16 mouse cellular contexts compared by ENCODE assay signal in the genomic region with DNA sequence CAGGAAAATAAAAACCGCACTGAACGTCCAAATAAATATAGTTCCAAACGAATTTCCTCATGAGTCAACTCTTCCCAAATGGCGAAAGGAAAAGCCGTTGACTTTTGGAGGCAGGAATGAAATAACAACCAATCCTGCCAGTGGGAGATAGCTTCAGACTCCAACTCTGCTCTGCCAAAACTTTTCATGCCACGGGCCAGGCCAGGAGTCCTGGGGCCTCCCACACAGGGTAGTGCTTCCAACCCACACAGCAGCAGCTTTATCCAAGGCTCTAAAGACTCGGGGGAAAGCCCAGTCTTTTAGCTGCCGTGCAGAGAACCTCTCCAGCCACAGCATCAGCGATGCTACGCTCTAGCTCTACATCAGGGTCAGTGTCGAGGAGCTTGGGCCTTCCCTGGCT. TPM values are rescaled to one million over a fixed set of nuclear protein-coding genes. Genes with fewer than 3 reads are reported as not detected.
DNase-seq lines count a peak whose midpoint lies in the region; ATAC-seq and TF ChIP-seq lines count a peak whose summit lies in the region.
"Had no signal": no experiment of that assay in that cellular context is flagged by ENCODE, and none has a peak within 500 bp of the region (broad histone marks: within the 10 kb centered on the region; RNA-seq: fewer than 3 reads in every experiment).

No protein-coding gene starts in this region.

- 47% methylated on average over 11 of the region's 11 CpGs for WGBS in lung, postnatal 0 days
- WGBS in stomach, postnatal 0 days, result 52% methylated on average over 11 of the region's 11 CpGs
- 77% methylated on average over 11 of the region's 11 CpGs for WGBS in forebrain, embryonic 12.5 days

- H3K36me3 ChIP-seq in lung, postnatal 0 days (ENCODE audit: insufficient read depth, low read length), result no peaks in the 10 kb centered on the region
- H3K36me3 ChIP-seq in stomach, postnatal 0 days (ENCODE audit: control insufficient read depth, insufficient read depth, low read length), result no peaks in the 10 kb centered on the region
- no peaks in the 10 kb centered on the region for H3K36me3 ChIP-seq in forebrain, embryonic 12.5 days (replicated peaks)
- H3K36me3 ChIP-seq: embryonic facial prominence, embryonic 12.5 days; forebrain, embryonic 10.5 days; G1E; neural tube, embryonic 13.5 days had no signal

- H3K27ac ChIP-seq in lung, postnatal 0 days (ENCODE audit: low read length), result peak overlapping the region; percentile 26; the same call in 1 of the 2 replicates
- H3K27ac ChIP-seq in gastrocnemius, adult 2 months, result peak overlapping the region; percentile 96
- peak overlapping the region; percentile 49; the same call in 1 of the 2 replicates for H3K27ac ChIP-seq in stomach, postnatal 0 days (replicated peaks)
- H3K27ac ChIP-seq in forebrain, embryonic 12.5 days, result no peak overlapping the region
- H3K27ac ChIP-seq: embryonic facial prominence, embryonic 12.5 days; forebrain, embryonic 10.5 days; layer of hippocampus, adult 2 months; neural tube, embryonic 13.5 days had no signal

- TF ChIP-seq CTCF in lung, postnatal 0 days (IDR thresholded peaks at IDR 0.05), result no peak
- TF ChIP-seq CTCF in gastrocnemius, adult 2 months (IDR thresholded peaks at IDR 0.05), result no peak
- TF ChIP-seq CTCF in stomach, postnatal 0 days (IDR thresholded peaks at IDR 0.05; ENCODE audit: low read depth), result no peak

- TF ChIP-seq EP300 in lung, postnatal 0 days (IDR thresholded peaks at IDR 0.05), result no peak
- no peak for TF ChIP-seq EP300 in stomach, postnatal 0 days (optimal IDR thresholded peaks at IDR 0.05)

- H3K9me3 ChIP-seq in lung, postnatal 0 days (ENCODE audit: low read length), result no peaks in the 10 kb centered on the region
- H3K9me3 ChIP-seq in stomach, postnatal 0 days (ENCODE audit: control insufficient read depth, low read length), result no peaks in the 10 kb centered on the region
- H3K9me3 ChIP-seq in forebrain, embryonic 12.5 days, result no peaks in the 10 kb centered on the region
- H3K9me3 ChIP-seq: embryonic facial prominence, embryonic 12.5 days; forebrain, embryonic 10.5 days; neural tube, embryonic 13.5 days had no signal

- peak; percentile 49 for DNase-seq in lung, postnatal 0 days (ENCODE audit: low spot score)
- no peak for DNase-seq in lung, postnatal 14 days
- peak; percentile 79 for DNase-seq in gastrocnemius, adult 2 months
- peak; percentile 45 to 47 for DNase-seq in heart, postnatal 36 days
- DNase-seq in stomach, postnatal 0 days (ENCODE audit: low spot score), result no peak
- DNase-seq: adrenal gland, postnatal 25 days; right cerebral cortex, postnatal 14 days; thymus, postnatal 14 days had no signal

- H3K4me1 ChIP-seq in lung, postnatal 0 days (ENCODE audit: insufficient read depth, low read depth, low read length), result no peaks in the 10 kb centered on the region
- no peaks in the 10 kb centered on the region for H3K4me1 ChIP-seq in stomach, postnatal 0 days (replicated peaks; ENCODE audit: control insufficient read depth, insufficient read depth)
- peaks cover 17% of the 10 kb centered on the region for H3K4me1 ChIP-seq in forebrain, embryonic 12.5 days

- ATAC-seq in lung, postnatal 0 days, result no peak
- ATAC-seq in stomach, postnatal 0 days (ENCODE audit: low FRiP score, low TSS enrichment), result no peak
- no peak for ATAC-seq in inflammation-experienced regulatory T-cells, adult 6 months
- ATAC-seq in forebrain, embryonic 12.5 days (ENCODE audit: low FRiP score), result no peak
- ATAC-seq: midbrain, embryonic 16.5 days had no signal

- no peak overlapping the region for H3K4me3 ChIP-seq in lung, postnatal 0 days (ENCODE audit: low read depth, low read length)
- peak overlapping the region; percentile 88 for H3K4me3 ChIP-seq in gastrocnemius, adult 2 months
- no peak overlapping the region; the same call in 1 of the 2 replicates for H3K4me3 ChIP-seq in stomach, postnatal 0 days (ENCODE audit: low read depth, low read length)
- H3K4me3 ChIP-seq in forebrain, embryonic 12.5 days (replicated peaks), result no peak overlapping the region
- H3K4me3 ChIP-seq: embryonic facial prominence, embryonic 12.5 days; forebrain, embryonic 10.5 days; layer of hippocampus, adult 2 months; neural tube, embryonic 13.5 days had no signal

- no peak overlapping the region for H3K9ac ChIP-seq in lung, postnatal 0 days (replicated peaks; ENCODE audit: low read depth)
- no peak overlapping the region for H3K9ac ChIP-seq in stomach, postnatal 0 days (ENCODE audit: low read length)
- no peak overlapping the region for H3K9ac ChIP-seq in forebrain, embryonic 12.5 days
- H3K9ac ChIP-seq: embryonic facial prominence, embryonic 12.5 days; neural tube, embryonic 13.5 days had no signal

- peak overlapping the region; percentile 27; the same call in 1 of the 2 replicates for H3K4me2 ChIP-seq in lung, postnatal 0 days (replicated peaks; ENCODE audit: low read depth, low read length)
- peak overlapping the region; percentile 31; the same call in 1 of the 2 replicates for H3K4me2 ChIP-seq in stomach, postnatal 0 days (replicated peaks; ENCODE audit: low read depth)
- H3K4me2 ChIP-seq in forebrain, embryonic 12.5 days, result no peak overlapping the region
- H3K4me2 ChIP-seq: embryonic facial prominence, embryonic 12.5 days; neural tube, embryonic 13.5 days had no signal

- intact Hi-C loops in gastrocnemius, adult 2 months (cut with DNase I), result loop anchor here (5.0 to 10.0 kb wide), 2 partner anchors 52 to 530 kb away; a partner anchor contains a TSS
- intact Hi-C loops in heart, postnatal 36 days (cut with DNase I), result loop anchor here (10.0 kb wide), 2 partner anchors 50 to 530 kb away; a partner anchor contains a TSS

- H3K27me3 ChIP-seq in lung, postnatal 0 days (replicated peaks; ENCODE audit: insufficient read depth, low read length), result no peaks in the 10 kb centered on the region
- no peaks in the 10 kb centered on the region for H3K27me3 ChIP-seq in stomach, postnatal 0 days (ENCODE audit: control insufficient read depth, insufficient read depth, low read length)
- H3K27me3 ChIP-seq in forebrain, embryonic 12.5 days, result peaks cover 25% of the 10 kb centered on the region

RNA-seq across cellular contexts. Expression of a gene that starts 4.9 kb away (rescaled TPM):
- polyA plus RNA-seq in lung, postnatal 0 days (2015; fragmentation: Nextera tagmentation; extraction: Ambion mirVana), result 6.5 and 8.1 TPM in 2 replicates
- 100 to 1,000 TPM; 235 to 336 TPM for total RNA-seq in gastrocnemius, adult 2 months (2021)
- total RNA-seq in heart, postnatal 36 days (2021), result 1 to 10 TPM; 8.9 to 9.7 TPM
- 13.7 and 17.1 TPM in 2 replicates for polyA plus RNA-seq in stomach, postnatal 0 days (2015; fragmentation: Nextera tagmentation; extraction: Ambion mirVana)
- polyA plus RNA-seq in inflammation-experienced regulatory T-cells, adult 6 months (2017; shearing (Covaris generic)), result not detected
- 1.1 and 1.4 TPM in 2 replicates for polyA plus RNA-seq in forebrain, embryonic 12.5 days (2016; fragmentation: Nextera tagmentation; extraction: Ambion mirVana)
- polyA plus RNA-seq: G1E had no signal

Comparison
In these comparisons a context has a peak if more than half of its experiments do, and no peak if none do; other contexts are left out.
1. DNase-seq: peak in lung, postnatal 0 days (single experiment), gastrocnemius, adult 2 months (single experiment) and heart, postnatal 36 days (2 of 2); none in lung, postnatal 14 days (single experiment) and stomach, postnatal 0 days (single experiment).